Mouse (Mus musculus) G1E-ER4 (cell line): Measurements from ENCODE around the gene Vmn1r148. TPM values are rescaled to one million over a fixed set of nuclear protein-coding genes. Genes with fewer than 3 reads are reported as not detected.
"Not testable (repeated sequence)": the region's sequence is repeated elsewhere in the genome, so short reads cannot be mapped to it uniquely, and the experiment has no call there.

ENCODE experiments used
- GATA1 ChIP-seq: IDR thresholded peaks from one replicate; pipeline ENCODE4 v1.8.0; 2012; ENCODE audit warnings: low read length, inconsistent platforms
- polyA plus RNA-seq: library from polyadenylated mRNA; stranded (reverse); fragments of >175 nt; gene quantifications from 2 replicates; pipeline ENCODE4 v1.2.3, GENCODE M21; 2012

Vmn1r148 gene
- polyA plus RNA-seq = not detected in 2 replicates

DNA sequence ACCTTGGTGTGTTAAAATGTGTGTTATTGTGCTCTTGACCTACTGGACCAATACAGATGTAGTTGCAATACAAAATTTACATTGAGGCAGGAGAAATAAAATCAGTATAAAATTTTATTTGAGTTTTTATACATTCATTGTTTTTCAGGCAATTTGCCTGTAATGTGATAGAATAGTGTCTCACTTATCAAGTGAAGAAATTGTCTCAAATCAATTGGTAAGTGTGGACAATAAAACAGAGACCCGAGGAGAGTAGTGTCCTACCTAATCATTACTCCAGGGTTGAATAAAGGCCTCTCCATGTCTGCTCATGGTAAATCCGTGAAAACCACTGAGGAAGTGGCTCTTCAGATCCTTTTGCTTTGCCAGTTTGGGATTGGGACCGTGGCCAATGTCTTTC, at the start of gene Vmn1r148:
TSS of gene Vmn1r148 (plus strand) at position 301 of the 400 bp plus-strand sequence.
- not testable (repeated sequence) for TF ChIP-seq GATA1

DNA sequence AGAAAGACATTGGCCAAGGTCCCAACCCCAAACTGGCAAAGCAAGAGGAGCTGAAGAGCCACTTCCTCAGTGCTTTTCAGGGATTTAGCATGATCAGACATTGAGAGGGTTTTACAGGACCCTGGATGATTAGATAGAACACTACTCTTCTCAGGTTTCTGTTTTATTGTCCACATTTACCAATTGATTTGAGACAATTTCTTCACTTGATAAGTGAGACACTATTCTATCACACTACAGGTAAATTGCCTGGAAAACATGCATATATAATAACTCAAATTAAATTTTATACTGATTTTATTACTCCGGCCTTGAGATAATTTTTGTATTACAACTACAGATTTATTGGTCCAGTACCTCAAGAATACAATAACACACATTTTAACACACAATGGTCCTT, 42.4 kb upstream of the Vmn1r148 start, which contains the start of gene Gm8660:
TSS of gene Gm8660 (minus strand) at position 101 of the 400 bp plus-strand sequence.
- not testable (repeated sequence) for TF ChIP-seq GATA1

DNA sequence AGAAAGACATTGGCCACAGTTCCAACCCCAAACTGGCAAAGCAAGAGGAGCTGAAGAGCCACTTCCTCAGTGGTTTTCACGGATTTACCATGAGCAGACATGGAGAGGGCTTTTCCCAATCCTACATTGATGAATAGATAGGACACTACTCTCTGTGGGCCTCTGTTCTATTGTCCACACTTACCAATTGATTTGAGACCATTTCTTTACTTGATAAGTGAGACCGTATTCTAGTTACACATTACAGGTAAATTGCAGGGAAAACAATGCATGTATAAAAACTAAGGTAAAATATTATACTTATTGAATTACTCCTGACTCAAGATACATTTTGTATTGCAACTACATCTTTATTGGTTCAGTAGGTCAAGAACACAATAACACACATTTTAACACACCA, 24.7 kb downstream of the Vmn1r148 start, which contains the start of gene Vmn1r149:
TSS of gene Vmn1r149 (minus strand) at position 101 of the 400 bp plus-strand sequence.
- TF ChIP-seq GATA1 = not testable (repeated sequence)

GRCm38 (mm10) chr7:22463975-22464374, 50.6 kb downstream of the Vmn1r148 start, which contains the start of gene Gm10665:
Gm10665 (minus strand) TSS chr7:22464075.
- not testable (repeated sequence) for TF ChIP-seq GATA1

Other genes starting within 250 kb of the Vmn1r148 start
- gene Vmn1r142, start 249.5 kb upstream of the Vmn1r148 start, polyA plus RNA-seq = not detected in 2 replicates
- not detected in 2 replicates for gene Vmn1r143, start 224.2 kb upstream of the Vmn1r148 start, polyA plus RNA-seq
- not detected in 2 replicates for gene Gm8653, start 212.3 kb upstream of the Vmn1r148 start, polyA plus RNA-seq
- gene Gm8453, start 184.1 kb upstream of the Vmn1r148 start, polyA plus RNA-seq = not detected in 2 replicates
- not detected in 2 replicates for gene Gm4187, start 83.9 kb upstream of the Vmn1r148 start, polyA plus RNA-seq
- gene Gm8660, start 42.5 kb upstream of the Vmn1r148 start, polyA plus RNA-seq = not detected in 2 replicates
- gene Vmn1r149, start 24.6 kb downstream of the Vmn1r148 start, polyA plus RNA-seq = not detected in 2 replicates
- not detected in 2 replicates for gene Gm10665, start 50.5 kb downstream of the Vmn1r148 start, polyA plus RNA-seq
- not detected in 2 replicates for gene Vmn1r151, start 86.1 kb downstream of the Vmn1r148 start, polyA plus RNA-seq
- not detected in 2 replicates for gene Vmn1r152, start 109.4 kb downstream of the Vmn1r148 start, polyA plus RNA-seq
- not detected in 2 replicates for gene Gm8677, start 121.3 kb downstream of the Vmn1r148 start, polyA plus RNA-seq
- not detected in 2 replicates for gene Gm4201, start 151.8 kb downstream of the Vmn1r148 start, polyA plus RNA-seq
- gene Gm4565, start 174.5 kb downstream of the Vmn1r148 start, polyA plus RNA-seq = not detected in 2 replicates
- gene Vmn1r155, start 244.4 kb downstream of the Vmn1r148 start, polyA plus RNA-seq = not detected in 2 replicates